In genomic region chr1:43098031-43098984, GRCm38 (mm10) we compare ENCODE assay signal across 7 mouse cellular contexts. TPM values are rescaled to one million over a fixed set of nuclear protein-coding genes. Genes with fewer than 3 reads are reported as not detected.
DNase-seq lines count a peak whose midpoint lies in the region; ATAC-seq and TF ChIP-seq lines count a peak whose summit lies in the region.

TSS of gene Tgfbrap1 (minus strand) at chr1:43098637.
TSS of gene AI597479 (plus strand) at chr1:43098710.

- DNase-seq in adrenal gland, postnatal 25 days, result peak; percentile 91
- peak; percentile 99 for DNase-seq in heart, adult 11 months
- DNase-seq in kidney, adult 18-20 months, result peak; percentile 97
- DNase-seq in spleen, adult 2 months (ENCODE audit: low read depth in 1 of 2, low spot score in 2 of 2), result peak; percentile 68 to 81

- no peak for TF ChIP-seq CTCF in spleen, adult 2 months (IDR thresholded peaks at IDR 0.05; ENCODE audit: extremely low read depth, insufficient read depth, insufficient read length, insufficient replicate concordance)

- no peaks in the 10 kb centered on the region for H3K27me3 ChIP-seq in embryonic facial prominence, embryonic 12.5 days
- no peaks in the 10 kb centered on the region for H3K27me3 ChIP-seq in limb, embryonic 12.5 days
- H3K27me3 ChIP-seq in midbrain, embryonic 15.5 days (replicated peaks), result no peaks in the 10 kb centered on the region
- no peaks in the 10 kb centered on the region for H3K27me3 ChIP-seq in spleen, adult 2 months (ENCODE audit: control insufficient read depth, insufficient read depth, low read length)

- ATAC-seq in embryonic facial prominence, embryonic 12.5 days (ENCODE audit: insufficient number of reproducible peaks, insufficient read depth, low FRiP score, low TSS enrichment), result peak; percentile 91
- ATAC-seq in limb, embryonic 12.5 days (ENCODE audit: insufficient number of reproducible peaks, insufficient read depth, low FRiP score, low TSS enrichment, low read depth), result peak; percentile 96
- peak; percentile 97 for ATAC-seq in midbrain, embryonic 15.5 days (replicated peaks)

- peaks cover 10% of the 10 kb centered on the region for H3K36me3 ChIP-seq in embryonic facial prominence, embryonic 12.5 days
- peaks cover 28% of the 10 kb centered on the region for H3K36me3 ChIP-seq in limb, embryonic 12.5 days
- H3K36me3 ChIP-seq in midbrain, embryonic 15.5 days (replicated peaks), result peaks cover 8% of the 10 kb centered on the region; the same call in 1 of the 2 replicates
- no peaks in the 10 kb centered on the region for H3K36me3 ChIP-seq in spleen, adult 2 months (ENCODE audit: control insufficient read depth, insufficient read depth, low read length)

- under 1% methylated on average over 57 of the region's 57 CpGs for WGBS in embryonic facial prominence, embryonic 12.5 days
- WGBS in limb, embryonic 12.5 days, result under 1% methylated on average over 57 of the region's 57 CpGs
- WGBS in midbrain, embryonic 15.5 days, result under 1% methylated on average over 57 of the region's 57 CpGs
- 1% methylated on average over 57 of the region's 57 CpGs for WGBS in spleen, adult 2 months

- TF ChIP-seq POLR2A in spleen, adult 2 months (IDR thresholded peaks at IDR 0.05; ENCODE audit: low read depth, low read length), result peak; percentile 61

- H3K4me2 ChIP-seq in embryonic facial prominence, embryonic 12.5 days (replicated peaks), result peak within 1 kb of the TSS; percentile 75
- H3K4me2 ChIP-seq in limb, embryonic 12.5 days, result peak within 1 kb of the TSS; percentile 75
- peak within 1 kb of the TSS; percentile 84 for H3K4me2 ChIP-seq in midbrain, embryonic 15.5 days

- H3K9me3 ChIP-seq in embryonic facial prominence, embryonic 12.5 days, result no peaks in the 10 kb centered on the region
- H3K9me3 ChIP-seq in limb, embryonic 12.5 days, result no peaks in the 10 kb centered on the region
- no peaks in the 10 kb centered on the region for H3K9me3 ChIP-seq in midbrain, embryonic 15.5 days

- H3K9ac ChIP-seq in embryonic facial prominence, embryonic 12.5 days, result peak within 1 kb of the TSS; percentile 90
- peak within 1 kb of the TSS; percentile 91 for H3K9ac ChIP-seq in limb, embryonic 12.5 days (replicated peaks)
- peak within 1 kb of the TSS; percentile 87 for H3K9ac ChIP-seq in midbrain, embryonic 15.5 days

- peaks cover 7% of the 10 kb centered on the region; the same call in 1 of the 2 replicates for H3K4me1 ChIP-seq in embryonic facial prominence, embryonic 12.5 days
- H3K4me1 ChIP-seq in limb, embryonic 12.5 days (replicated peaks), result peaks cover 7% of the 10 kb centered on the region
- H3K4me1 ChIP-seq in midbrain, embryonic 15.5 days, result peaks cover 27% of the 10 kb centered on the region
- no peaks in the 10 kb centered on the region; the same call in 1 of the 2 replicates for H3K4me1 ChIP-seq in spleen, adult 2 months (ENCODE audit: control insufficient read depth, insufficient read depth, insufficient read length)

- H3K27ac ChIP-seq in embryonic facial prominence, embryonic 12.5 days, result peak within 1 kb of the TSS; percentile 99
- H3K27ac ChIP-seq in limb, embryonic 12.5 days, result peak within 1 kb of the TSS; percentile 99
- peak within 1 kb of the TSS; percentile 99 for H3K27ac ChIP-seq in midbrain, embryonic 15.5 days
- peak within 1 kb of the TSS; percentile 91 for H3K27ac ChIP-seq in spleen, adult 2 months (ENCODE audit: insufficient read depth, low read length)

- peak within 1 kb of the TSS; percentile 92 for H3K4me3 ChIP-seq in embryonic facial prominence, embryonic 12.5 days
- H3K4me3 ChIP-seq in limb, embryonic 12.5 days (replicated peaks), result peak within 1 kb of the TSS; percentile 91
- H3K4me3 ChIP-seq in midbrain, embryonic 15.5 days, result peak within 1 kb of the TSS; percentile 72
- H3K4me3 ChIP-seq in spleen, adult 2 months (ENCODE audit: extremely low read depth, insufficient read depth, insufficient read length), result peak within 1 kb of the TSS; percentile 74

RNA-seq across cellular contexts. Expression of gene Tgfbrap1, which starts in this region (rescaled TPM):
- 31.9 and 35.9 TPM in 2 replicates for total RNA-seq in adrenal gland, postnatal 25 days (2021)
- 13.2 and 13.4 TPM in 2 replicates for polyA plus RNA-seq in embryonic facial prominence, embryonic 12.5 days (2016; fragmentation: Nextera tagmentation; extraction: Ambion mirVana)
- polyA plus RNA-seq in limb, embryonic 12.5 days (2016; fragmentation: Nextera tagmentation; extraction: Ambion mirVana), result 10.1 and 12.0 TPM in 2 replicates
- 19.1 and 19.5 TPM in 2 replicates for polyA plus RNA-seq in midbrain, embryonic 15.5 days (2015; fragmentation: Nextera tagmentation; extraction: Ambion mirVana)
- polyA plus RNA-seq in spleen, adult 2 months (2012; rRNA removed), result 13.4 and 15.2 TPM in 2 replicates

RNA-seq across cellular contexts. Expression of gene AI597479, which starts in this region (rescaled TPM):
- 18.7 and 20.0 TPM in 2 replicates for total RNA-seq in adrenal gland, postnatal 25 days (2021)
- 37.2 and 39.8 TPM in 2 replicates for polyA plus RNA-seq in embryonic facial prominence, embryonic 12.5 days (2016; fragmentation: Nextera tagmentation; extraction: Ambion mirVana)
- polyA plus RNA-seq in limb, embryonic 12.5 days (2016; fragmentation: Nextera tagmentation; extraction: Ambion mirVana), result 38.0 and 40.4 TPM in 2 replicates
- 54.0 and 54.5 TPM in 2 replicates for polyA plus RNA-seq in midbrain, embryonic 15.5 days (2015; fragmentation: Nextera tagmentation; extraction: Ambion mirVana)
- 1.8 and 2.2 TPM in 2 replicates for polyA plus RNA-seq in spleen, adult 2 months (2012; rRNA removed)

Comparison
In these comparisons a context has a peak if more than half of its experiments do, and no peak if none do; other contexts are left out.
1. Peak in every context shown above with its lines: DNase-seq, ATAC-seq, H3K4me3 ChIP-seq and H3K27ac ChIP-seq.
2. RNA of gene AI597479 (polyA plus RNA-seq): 54.0 to 54.5 TPM in midbrain, embryonic 15.5 days, 38.0 to 40.4 TPM in limb, embryonic 12.5 days and 37.2 to 39.8 TPM in embryonic facial prominence, embryonic 12.5 days; 1.8 to 2.2 TPM in spleen, adult 2 months; every median in the first group is over 10 times any median in the second.